Mouse (Mus musculus) olfactory bulb, adult 2 months (tissue): Measurements from ENCODE around the gene Uri1.

Experiments used
- CTCF ChIP-seq: fragments of 200-500 bp; IDR thresholded peaks from 2 replicates; pipeline ENCODE4 v1.5.1; 2012; ENCODE audit warnings: low read depth, mild to moderate bottlenecking, low read length, moderate library complexity; ENCODE audit not compliant: insufficient read depth
- POLR2A ChIP-seq: fragments of 200-500 bp; IDR thresholded peaks from 2 replicates; pipeline ENCODE4 v1.6.1; 2012; ENCODE audit warnings: mild to moderate bottlenecking, low read depth, low read length, moderate library complexity; ENCODE audit not compliant: insufficient read depth

- TF ChIP-seq CTCF (no peak), POLR2A (no peak)
Observed at GRCm38 (mm10) chr7:38018416-38019368, 4.7 kb downstream of the Uri1 start.
